Mouse (Mus musculus): ENCODE data around the gene Csrp1. TPM values are rescaled to one million over a fixed set of nuclear protein-coding genes. Genes with fewer than 3 reads are reported as not detected.

Csrp1 gene
- polyA plus RNA-seq, 1 experiment from 2014 or later: 207 TPM

DNA sequence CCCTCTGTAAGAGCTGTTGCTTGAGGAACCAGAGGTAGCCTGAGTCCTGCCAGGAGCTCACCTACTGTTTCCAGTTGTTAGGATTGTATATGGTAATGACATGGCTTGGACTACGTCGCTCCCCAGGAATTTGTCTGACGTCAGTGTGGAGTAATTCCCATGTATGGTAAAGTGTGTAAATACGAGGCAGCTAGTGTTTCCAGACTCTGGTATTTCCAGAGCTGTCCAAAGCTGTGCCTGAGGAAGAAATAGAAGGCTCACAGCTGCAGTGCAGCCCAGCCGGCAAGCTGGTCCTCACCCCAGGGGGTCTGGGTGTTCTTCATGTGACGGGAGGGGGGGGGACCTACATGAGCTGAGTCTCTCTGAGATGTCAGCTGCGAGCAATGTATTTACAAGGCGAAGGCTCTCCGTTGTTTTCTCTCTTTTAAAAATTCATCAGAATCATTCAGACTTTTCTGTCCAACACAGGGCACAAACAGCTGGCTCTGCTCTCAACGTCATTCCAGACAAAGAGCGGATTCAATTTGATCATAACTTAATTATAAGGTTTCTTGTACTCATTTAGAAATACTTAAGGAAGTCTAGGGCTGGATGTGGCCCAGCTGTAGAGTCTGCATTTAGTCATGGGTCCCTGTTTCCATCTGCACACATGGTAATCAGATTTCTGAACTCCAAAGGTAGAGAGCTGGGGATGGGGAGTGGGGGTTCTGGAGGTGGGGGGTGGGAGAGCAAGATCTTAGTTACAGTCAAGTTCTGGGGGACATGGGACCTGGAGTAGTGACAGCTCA, 12.2 kb downstream of the Csrp1 start:
- H3K36me3 ChIP-seq: peaks cover 12% of the 10 kb centered on the region
- peak overlapping the region; percentile 86 for H3K4me3 ChIP-seq
- H3K9me3 ChIP-seq: no peaks in the 10 kb centered on the region
- no peaks in the 10 kb centered on the region for H3K27me3 ChIP-seq (replicated peaks)
- peak; percentile 42; the same call in 1 of the 2 replicates for ATAC-seq (ENCODE audit: extremely low read depth, insufficient number of reproducible peaks, low FRiP score, low TSS enrichment)
- H3K27ac ChIP-seq (replicated peaks): peak overlapping the region; percentile 98
- H3K4me2 ChIP-seq: peak overlapping the region; percentile 87
- peak overlapping the region; percentile 96 for H3K9ac ChIP-seq
- peaks cover 85% of the 10 kb centered on the region for H3K4me1 ChIP-seq
- WGBS: 16% methylated on average over 11 of the region's 11 CpGs

DNA sequence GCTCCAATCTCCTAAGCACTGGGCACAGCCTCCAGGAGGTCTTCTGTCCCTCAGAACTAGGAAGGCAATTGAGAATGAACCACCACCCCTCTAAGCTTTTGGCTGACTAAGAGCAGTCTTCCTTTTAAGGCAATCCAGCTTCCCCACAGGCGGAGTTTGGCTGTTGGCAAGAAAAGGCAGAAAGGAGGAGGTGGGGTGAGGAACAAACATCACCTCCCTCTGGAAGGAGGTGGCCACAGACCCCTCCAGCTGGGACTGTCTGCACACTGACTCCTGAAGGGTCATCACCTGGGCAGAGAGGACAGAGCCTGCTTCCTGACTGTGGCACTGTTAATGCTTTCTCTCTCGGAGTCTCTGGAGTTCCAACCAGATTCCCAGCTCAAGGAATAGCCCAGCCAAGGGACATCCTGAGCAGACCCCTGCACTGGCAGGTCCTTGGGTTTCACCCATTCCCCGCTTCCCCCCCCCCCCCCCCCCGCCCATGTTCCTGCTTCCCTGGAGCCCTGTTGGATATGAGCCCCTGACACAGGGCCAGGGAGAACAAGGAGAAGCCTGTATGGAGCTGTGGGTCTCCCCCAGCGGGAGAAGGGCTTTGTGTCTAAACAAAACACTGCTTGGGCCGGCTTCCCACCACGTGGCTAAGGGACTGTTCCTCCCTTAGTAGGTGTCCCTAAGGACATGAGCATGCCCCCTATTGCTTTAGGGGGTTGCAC, 14.5 kb downstream of the Csrp1 start:
- Histone ChIP-seq H3K27ac (replicated peaks) (peak overlapping the region; percentile 98), H3K9me3 (no peaks in the 10 kb centered on the region), H3K9ac (peak overlapping the region; percentile 72), H3K4me2 (peak overlapping the region; percentile 54), H3K4me3 (peak overlapping the region; percentile 9; the same call in 1 of the 2 replicates), H3K27me3 (replicated peaks) (no peaks in the 10 kb centered on the region), H3K4me1 (peaks cover 95% of the 10 kb centered on the region), H3K36me3 (peaks cover 26% of the 10 kb centered on the region)
- peak; percentile 9; the same call in 1 of the 2 replicates for ATAC-seq (ENCODE audit: extremely low read depth, insufficient number of reproducible peaks, low FRiP score, low TSS enrichment)
- 22% methylated on average over 6 of the region's 7 CpGs for WGBS

- WGBS: 31% methylated on average over 6 of the region's 6 CpGs
- H3K36me3 ChIP-seq: peaks cover 32% of the 10 kb centered on the region
- H3K4me1 ChIP-seq: peaks cover 97% of the 10 kb centered on the region
- H3K4me3 ChIP-seq: 0 out of 2 replicates have a peak overlapping the region, but pooled peaks have one; percentile 5
- H3K27me3 ChIP-seq (replicated peaks): no peaks in the 10 kb centered on the region
- no peaks in the 10 kb centered on the region for H3K9me3 ChIP-seq
- H3K27ac ChIP-seq (replicated peaks): peak overlapping the region; percentile 98
- ATAC-seq (ENCODE audit: extremely low read depth, insufficient number of reproducible peaks, low FRiP score, low TSS enrichment): no peak
- H3K4me2 ChIP-seq: peak overlapping the region; percentile 54
- peak overlapping the region; percentile 72 for H3K9ac ChIP-seq
These were observed 15.6 kb downstream of the Csrp1 start for GRCm38 (mm10) chr1:135735460-135735859.

- 85% methylated on average over 7 of the region's 7 CpGs for WGBS
- H3K27me3 ChIP-seq (replicated peaks): no peaks in the 10 kb centered on the region
- 0 out of 2 replicates have a peak overlapping the region, but pooled peaks have one; percentile 12 for H3K27ac ChIP-seq (replicated peaks)
- H3K4me3 ChIP-seq: no peak overlapping the region
- peak overlapping the region; percentile 24; the same call in 1 of the 2 replicates for H3K9ac ChIP-seq
- ATAC-seq (ENCODE audit: extremely low read depth, insufficient number of reproducible peaks, low FRiP score, low TSS enrichment): no peak
- H3K4me2 ChIP-seq: no peak overlapping the region
- H3K9me3 ChIP-seq: no peaks in the 10 kb centered on the region
- peaks cover 67% of the 10 kb centered on the region for H3K36me3 ChIP-seq
- H3K4me1 ChIP-seq: peaks cover 45% of the 10 kb centered on the region
These were observed 25.1 kb downstream of the Csrp1 start for GRCm38 (mm10) chr1:135744987-135745386.

DNA sequence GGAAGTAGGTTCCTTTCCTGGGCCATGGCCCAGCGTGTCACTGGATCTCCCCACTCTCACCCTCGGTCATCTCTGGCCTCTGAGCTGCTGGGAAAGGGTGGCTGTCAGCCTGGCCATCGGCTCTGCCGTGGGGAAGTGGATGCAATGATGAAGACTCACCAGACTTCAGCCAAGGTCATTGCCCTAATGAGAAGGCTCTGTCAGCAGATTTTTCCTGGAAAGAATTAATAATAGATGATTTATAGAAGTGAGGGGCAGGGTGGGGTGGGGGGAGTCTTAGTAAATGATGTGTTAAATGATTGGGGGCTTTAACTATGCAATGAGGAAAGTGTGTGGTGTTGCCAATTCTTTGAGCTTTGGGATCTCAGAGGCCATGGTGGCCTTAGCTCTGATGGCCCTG, 26.4 kb downstream of the Csrp1 start:
- H3K4me2 ChIP-seq: no peak overlapping the region

GRCm38 (mm10) chr1:135752737-135753348, 33.0 kb downstream of the Csrp1 start:
- Histone ChIP-seq H3K27me3 (replicated peaks) (no peaks in the 10 kb centered on the region), H3K4me2 (no peak overlapping the region), H3K4me3 (no peak overlapping the region), H3K27ac (replicated peaks) (peak overlapping the region; percentile 58; the same call in 1 of the 2 replicates), H3K9ac (0 out of 2 replicates have a peak overlapping the region, but pooled peaks have one; percentile 19), H3K36me3 (peaks cover 45% of the 10 kb centered on the region), H3K9me3 (no peaks in the 10 kb centered on the region), H3K4me1 (peaks cover 31% of the 10 kb centered on the region)
- ATAC-seq (ENCODE audit: extremely low read depth, insufficient number of reproducible peaks, low FRiP score, low TSS enrichment): peak; percentile 83; the same call in 1 of the 2 replicates
- 6% methylated on average over 10 of the region's 10 CpGs for WGBS

More for the DNA sequence above, 26.4 kb downstream of the Csrp1 start:
- WGBS: 64% methylated on average over 4 of the region's 4 CpGs
- Histone ChIP-seq H3K9ac (no peak overlapping the region), H3K4me1 (peaks cover 33% of the 10 kb centered on the region), H3K4me3 (no peak overlapping the region), H3K27ac (replicated peaks) (no peak overlapping the region), H3K9me3 (no peaks in the 10 kb centered on the region), H3K27me3 (replicated peaks) (no peaks in the 10 kb centered on the region), H3K36me3 (peaks cover 78% of the 10 kb centered on the region)
- ATAC-seq (ENCODE audit: extremely low read depth, insufficient number of reproducible peaks, low FRiP score, low TSS enrichment): no peak

- peaks cover 31% of the 10 kb centered on the region for H3K4me1 ChIP-seq
- no peak for ATAC-seq (ENCODE audit: extremely low read depth, insufficient number of reproducible peaks, low FRiP score, low TSS enrichment)
- H3K4me2 ChIP-seq: no peak overlapping the region
- H3K4me3 ChIP-seq: no peak overlapping the region
- H3K36me3 ChIP-seq: peaks cover 21% of the 10 kb centered on the region
- WGBS: 39% methylated on average over 9 of the region's 9 CpGs
- no peaks in the 10 kb centered on the region for H3K9me3 ChIP-seq
- peak overlapping the region; percentile 29; the same call in 1 of the 2 replicates for H3K27ac ChIP-seq (replicated peaks)
- H3K27me3 ChIP-seq (replicated peaks): no peaks in the 10 kb centered on the region
- no peak overlapping the region for H3K9ac ChIP-seq
These were observed 35.4 kb downstream of the Csrp1 start for GRCm38 (mm10) chr1:135755287-135755686.

GRCm38 (mm10) chr1:135755913-135756312, 36.1 kb downstream of the Csrp1 start:
- Histone ChIP-seq H3K4me1 (peaks cover 31% of the 10 kb centered on the region), H3K27me3 (replicated peaks) (no peaks in the 10 kb centered on the region), H3K9me3 (no peaks in the 10 kb centered on the region), H3K4me2 (no peak overlapping the region), H3K27ac (replicated peaks) (no peak overlapping the region), H3K9ac (no peak overlapping the region), H3K4me3 (no peak overlapping the region), H3K36me3 (peaks cover 15% of the 10 kb centered on the region)
- WGBS: 77% methylated on average over 3 of the region's 3 CpGs
- ATAC-seq (ENCODE audit: extremely low read depth, insufficient number of reproducible peaks, low FRiP score, low TSS enrichment): no peak

- peak overlapping the region; percentile 59; the same call in 1 of the 2 replicates for H3K9ac ChIP-seq
- peaks cover 31% of the 10 kb centered on the region for H3K4me1 ChIP-seq
- no peak overlapping the region for H3K4me2 ChIP-seq
- 43% methylated on average over 8 of the region's 8 CpGs for WGBS
- H3K27me3 ChIP-seq (replicated peaks): no peaks in the 10 kb centered on the region
- no peak overlapping the region for H3K4me3 ChIP-seq
- H3K36me3 ChIP-seq: peaks cover 1% of the 10 kb centered on the region
- no peak overlapping the region for H3K27ac ChIP-seq (replicated peaks)
- H3K9me3 ChIP-seq: no peaks in the 10 kb centered on the region
- ATAC-seq (ENCODE audit: extremely low read depth, insufficient number of reproducible peaks, low FRiP score, low TSS enrichment): no peak
These were observed 37.4 kb downstream of the Csrp1 start for GRCm38 (mm10) chr1:135757287-135757686.

- no peak overlapping the region for H3K4me3 ChIP-seq
- H3K27me3 ChIP-seq (replicated peaks): no peaks in the 10 kb centered on the region
- peaks cover 37% of the 10 kb centered on the region for H3K4me1 ChIP-seq
- no peak overlapping the region for H3K4me2 ChIP-seq
- WGBS: 77% methylated on average over 4 of the region's 4 CpGs
- ATAC-seq (ENCODE audit: extremely low read depth, insufficient number of reproducible peaks, low FRiP score, low TSS enrichment): no peak
- H3K36me3 ChIP-seq: no peaks in the 10 kb centered on the region
- no peaks in the 10 kb centered on the region for H3K9me3 ChIP-seq
- no peak overlapping the region for H3K27ac ChIP-seq (replicated peaks)
- H3K9ac ChIP-seq: no peak overlapping the region
These were observed 39.8 kb downstream of the Csrp1 start for GRCm38 (mm10) chr1:135759685-135760084.

GRCm38 (mm10) chr1:135760216-135760615, 40.4 kb downstream of the Csrp1 start:
- H3K9me3 ChIP-seq: no peaks in the 10 kb centered on the region
- H3K27me3 ChIP-seq (replicated peaks): no peaks in the 10 kb centered on the region
- no peak overlapping the region for H3K9ac ChIP-seq
- no peak overlapping the region for H3K4me2 ChIP-seq
- peaks cover 37% of the 10 kb centered on the region for H3K4me1 ChIP-seq
- WGBS: 63% methylated on average over 8 of the region's 8 CpGs
- H3K4me3 ChIP-seq: no peak overlapping the region
- no peak overlapping the region for H3K27ac ChIP-seq (replicated peaks)
- H3K36me3 ChIP-seq: no peaks in the 10 kb centered on the region
- ATAC-seq (ENCODE audit: extremely low read depth, insufficient number of reproducible peaks, low FRiP score, low TSS enrichment): no peak
